Mouse (Mus musculus) G1E (cell line): ENCODE measurements around the gene Fbln7.

ENCODE experiments used
- CTCF ChIP-seq: IDR thresholded peaks from 2 replicates; pipeline ENCODE4 v1.5.1; 2012; ENCODE audit warnings: low read depth, low read length, inconsistent platforms, mixed read lengths
- GATA1 ChIP-seq: IDR thresholded peaks from 2 replicates; pipeline ENCODE4 v1.6.1; 2012; ENCODE audit warnings: borderline replicate concordance, low read length, inconsistent platforms, mixed read lengths
- GATA2 ChIP-seq: IDR thresholded peaks from 2 replicates; pipeline ENCODE4 v1.6.1; 2012; ENCODE audit warnings: low read depth, low read length, inconsistent platforms, borderline replicate concordance
- POLR2AphosphoS5 ChIP-seq: IDR thresholded peaks from 2 replicates; pipeline ENCODE4 v1.6.1; 2012; ENCODE audit warnings: low read depth, low read length, inconsistent platforms; ENCODE audit not compliant: insufficient replicate concordance
- TAL1 ChIP-seq: conservative IDR thresholded peaks from 2 replicates; pipeline ENCODE4 v1.6.1; 2012; ENCODE audit warnings: low read depth, low read length, inconsistent platforms, mixed read lengths

- no peak for TF ChIP-seq CTCF
- no peak for TF ChIP-seq GATA1
- TF ChIP-seq POLR2AphosphoS5 = no peak
- TF ChIP-seq TAL1 = no peak
- TF ChIP-seq GATA2 = no peak
These were observed 3.8 kb upstream of the Fbln7 start for GRCm38 (mm10) chr2:128858962-128859361.
